Mouse (Mus musculus): Measurements from ENCODE around the gene Add3. TPM values are rescaled to one million over a fixed set of nuclear protein-coding genes. Genes with fewer than 3 reads are reported as not detected.

Gene Add3
- polyA plus RNA-seq, 1 experiment from 2014 or later: 40.7 TPM

DNA sequence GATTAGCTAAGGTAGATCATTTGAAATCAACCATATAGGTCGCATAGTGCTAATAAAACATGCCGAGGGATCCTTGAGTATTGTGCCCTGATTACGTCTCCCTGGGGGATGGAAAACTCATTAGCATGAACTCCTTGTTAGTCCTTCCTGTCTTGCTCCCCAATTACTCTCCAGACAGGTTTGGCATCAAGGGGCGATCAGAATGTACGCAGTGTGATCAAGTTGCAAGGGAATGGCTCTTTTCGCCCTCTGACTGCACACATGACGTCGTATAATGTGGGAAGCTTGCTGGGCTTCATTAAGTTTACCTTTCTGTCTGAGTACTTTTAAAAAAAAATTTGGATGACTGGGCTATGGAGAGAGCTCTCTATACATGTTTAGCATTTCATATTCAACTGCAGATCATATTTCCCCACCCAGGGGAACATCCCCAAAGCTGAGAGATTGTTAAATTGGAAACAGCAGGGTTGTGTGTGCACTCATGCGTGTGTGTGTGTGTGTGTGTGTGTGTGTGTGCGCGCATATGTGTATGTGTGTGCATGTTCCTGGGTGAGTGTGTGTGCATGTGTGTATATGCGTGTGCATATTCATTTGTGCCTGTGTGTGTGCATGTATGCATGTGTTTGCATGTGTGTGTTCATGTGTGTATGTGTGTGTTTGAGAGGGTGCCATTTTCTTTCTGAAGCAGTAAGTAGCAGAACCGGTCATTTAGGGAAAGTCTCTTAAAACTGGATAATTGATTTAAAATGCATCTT, 3.7 kb upstream of the Add3 start:
- WGBS: 69% methylated on average over 13 of the region's 13 CpGs
- 0 out of 2 replicates have a peak, but pooled peaks cover 3% of the 10 kb centered on the region for H3K27me3 ChIP-seq
- H3K4me2 ChIP-seq: no peak overlapping the region
- H3K4me1 ChIP-seq (replicated peaks): peaks cover 13% of the 10 kb centered on the region
- no peak overlapping the region for H3K9ac ChIP-seq
- H3K4me3 ChIP-seq: no peak overlapping the region
- H3K36me3 ChIP-seq: no peaks in the 10 kb centered on the region
- no peak overlapping the region for H3K27ac ChIP-seq (replicated peaks)
- ATAC-seq (ENCODE audit: low FRiP score, low read depth): no peak
- no peaks in the 10 kb centered on the region for H3K9me3 ChIP-seq

DNA sequence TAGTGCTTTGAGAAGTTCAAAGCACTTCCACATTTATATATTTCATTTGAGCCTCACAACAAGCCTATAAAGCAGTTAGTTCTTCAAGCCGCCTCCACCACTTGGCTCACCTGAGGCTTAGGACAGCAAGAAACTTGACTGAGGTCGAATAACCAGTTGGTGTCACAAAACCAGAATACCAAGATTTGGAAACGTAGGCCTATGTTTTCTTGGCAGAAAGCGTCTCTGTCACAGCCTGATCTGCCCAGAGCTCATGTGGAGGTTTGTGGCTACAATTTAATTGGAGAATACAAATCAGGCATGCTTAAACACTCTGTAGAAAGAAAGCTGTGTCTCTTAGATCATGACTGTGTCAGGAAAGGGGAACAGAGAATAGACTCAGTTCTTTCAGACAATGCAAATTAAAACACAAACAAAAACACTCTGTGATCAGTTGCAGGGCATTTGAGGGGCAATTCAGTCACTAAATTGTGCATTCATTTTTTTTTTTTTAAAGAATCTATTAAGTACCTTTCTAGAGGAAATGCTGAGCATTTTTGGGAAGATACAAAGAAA, 3.0 kb upstream of the Add3 start:
- Histone ChIP-seq H3K4me1 (replicated peaks) (peaks cover 20% of the 10 kb centered on the region), H3K27me3 (0 out of 2 replicates have a peak, but pooled peaks cover 3% of the 10 kb centered on the region), H3K36me3 (no peaks in the 10 kb centered on the region), H3K27ac (replicated peaks) (no peak overlapping the region), H3K9me3 (no peaks in the 10 kb centered on the region), H3K4me2 (no peak overlapping the region), H3K9ac (no peak overlapping the region), H3K4me3 (no peak overlapping the region)
- WGBS: 57% methylated on average over 4 of the region's 4 CpGs
- ATAC-seq (ENCODE audit: low FRiP score, low read depth): no peak

DNA sequence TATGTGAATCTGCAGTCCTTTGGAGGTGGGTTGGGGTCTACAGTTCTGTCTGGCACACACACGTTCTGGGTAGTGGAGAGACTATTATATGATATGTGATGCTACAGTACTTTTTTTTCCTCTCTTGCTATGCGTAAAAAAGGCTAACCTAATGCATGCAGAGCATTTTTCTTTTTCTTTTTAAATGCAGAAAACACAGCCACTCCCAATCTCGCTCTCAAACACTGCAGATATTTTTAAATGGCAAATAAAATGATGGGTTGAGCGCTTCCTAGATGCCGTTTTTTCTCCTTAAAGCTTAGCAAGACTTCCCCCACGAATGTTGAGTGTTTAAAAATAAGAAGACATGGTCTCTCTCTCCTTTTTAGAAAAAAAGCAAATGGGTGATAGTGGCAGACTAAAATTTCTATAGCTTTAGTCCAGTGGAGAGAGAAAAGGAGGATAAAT, 584 bp downstream of the Add3 start:
- H3K9ac ChIP-seq: peak overlapping the region; percentile 52
- no peaks in the 10 kb centered on the region for H3K27me3 ChIP-seq
- peak overlapping the region; percentile 90 for H3K4me2 ChIP-seq
- no peaks in the 10 kb centered on the region for H3K9me3 ChIP-seq
- peaks cover 34% of the 10 kb centered on the region for H3K4me1 ChIP-seq (replicated peaks)
- no peaks in the 10 kb centered on the region for H3K36me3 ChIP-seq
- peak overlapping the region; percentile 82 for H3K27ac ChIP-seq (replicated peaks)
- H3K4me3 ChIP-seq: peak overlapping the region; percentile 70
- no peak for ATAC-seq (ENCODE audit: low FRiP score, low read depth)
- 3% methylated on average over 6 of the region's 6 CpGs for WGBS

DNA sequence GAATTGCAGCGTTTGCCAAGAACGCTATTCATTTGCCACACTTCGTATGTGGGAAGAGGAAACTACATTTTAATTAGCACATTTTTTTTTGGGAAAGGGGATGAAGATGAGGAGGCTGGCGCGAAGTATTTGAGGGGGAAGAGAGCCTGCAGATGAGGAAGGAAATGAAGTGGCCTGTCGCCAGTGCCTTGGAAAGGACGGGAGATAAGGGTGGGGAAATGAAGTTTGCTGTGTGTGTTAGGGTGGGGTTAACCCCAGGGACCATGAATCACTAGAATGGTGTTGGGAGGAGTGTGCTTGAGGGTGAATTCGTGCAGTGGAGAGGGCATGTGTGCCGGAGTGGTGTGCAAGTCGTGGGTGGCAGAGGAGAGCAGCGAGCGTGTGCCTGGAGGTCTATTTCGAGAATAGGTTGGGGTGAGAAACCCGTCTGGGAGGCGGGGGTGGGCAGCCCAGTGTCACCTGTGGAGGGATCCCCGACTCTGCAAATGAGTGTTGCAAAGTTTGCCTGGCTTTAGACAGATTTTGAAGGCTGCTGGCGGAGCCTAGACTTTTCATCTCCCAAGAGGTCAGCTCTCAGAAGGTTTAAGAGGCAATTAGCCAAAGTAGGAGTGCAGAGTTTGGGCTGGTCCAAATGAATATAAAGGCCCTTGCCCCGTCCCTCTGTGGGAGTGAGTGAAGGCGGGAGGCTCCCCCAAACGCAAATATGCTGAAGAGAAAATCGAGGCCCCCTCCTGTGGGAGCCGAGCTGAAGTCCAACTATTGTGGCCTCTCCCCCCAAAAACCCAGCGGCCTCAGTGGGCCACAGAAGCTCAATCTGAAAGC, 1.2 kb downstream of the Add3 start:
- peak; percentile 1 for ATAC-seq (ENCODE audit: low FRiP score, low read depth)
- Histone ChIP-seq H3K27me3 (no peaks in the 10 kb centered on the region), H3K9me3 (no peaks in the 10 kb centered on the region), H3K9ac (peak overlapping the region; percentile 52), H3K4me1 (replicated peaks) (peaks cover 30% of the 10 kb centered on the region), H3K4me3 (peak overlapping the region; percentile 70), H3K27ac (replicated peaks) (peak overlapping the region; percentile 82), H3K4me2 (peak overlapping the region; percentile 90), H3K36me3 (no peaks in the 10 kb centered on the region)
- 2% methylated on average over 23 of the region's 23 CpGs for whole genome bisulfite sequencing

DNA sequence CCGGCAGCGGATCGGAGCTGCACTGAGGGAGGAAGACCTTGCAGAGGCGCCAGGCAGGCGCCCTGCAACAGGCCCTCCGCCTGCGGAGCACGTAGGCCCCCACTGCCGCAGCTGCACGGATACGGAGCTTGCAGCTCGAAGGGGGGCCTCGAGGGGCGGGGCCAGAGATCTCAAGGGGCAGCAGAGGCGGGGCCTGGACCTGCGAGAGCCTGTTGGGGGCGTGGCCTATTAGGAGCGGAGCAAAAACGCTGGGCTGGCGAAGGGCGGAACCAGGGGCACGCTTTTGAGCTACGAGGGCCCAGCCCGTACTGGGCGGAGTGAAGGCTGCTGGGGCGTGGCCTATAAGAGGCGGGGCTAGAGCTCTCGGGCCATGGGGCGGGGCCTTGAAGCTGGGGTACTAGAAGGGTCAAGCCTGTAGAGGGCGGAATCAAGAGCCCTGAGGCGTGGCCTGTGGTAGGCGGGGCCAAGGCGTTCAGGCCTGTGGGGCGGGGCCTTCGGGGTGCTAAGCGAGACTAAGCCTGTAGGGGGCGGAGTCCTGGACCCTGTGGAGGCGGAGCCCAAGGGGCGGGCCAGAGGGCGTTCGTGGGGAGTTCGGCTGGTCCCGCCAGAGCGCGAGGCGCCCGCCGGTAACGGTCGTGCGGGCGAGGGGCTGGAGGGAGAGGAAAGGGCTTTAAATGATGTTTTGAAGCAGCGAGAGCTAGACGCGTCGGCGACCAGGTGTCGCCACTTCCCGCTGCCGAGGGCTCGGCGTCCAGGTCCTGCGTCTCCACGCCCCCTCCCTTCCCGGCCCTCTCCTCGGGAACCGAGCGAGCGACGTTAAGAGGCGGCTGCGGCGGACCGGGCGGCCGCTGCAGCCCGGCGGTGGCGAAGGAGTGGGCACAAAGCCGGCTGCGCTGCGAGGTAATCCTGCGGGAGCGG, 2.2 kb downstream of the Add3 start:
- H3K4me1 ChIP-seq (replicated peaks): peaks cover 29% of the 10 kb centered on the region
- H3K27ac ChIP-seq (replicated peaks): peak overlapping the region; percentile 82
- H3K4me2 ChIP-seq: peak overlapping the region; percentile 90
- H3K27me3 ChIP-seq: no peaks in the 10 kb centered on the region
- H3K4me3 ChIP-seq: peak overlapping the region; percentile 70
- no peaks in the 10 kb centered on the region for H3K36me3 ChIP-seq
- WGBS: 0% methylated on average over 84 of the region's 84 CpGs
- H3K9ac ChIP-seq: peak overlapping the region; percentile 72
- H3K9me3 ChIP-seq: no peaks in the 10 kb centered on the region
- ATAC-seq (ENCODE audit: low FRiP score, low read depth): peak; percentile 96

DNA sequence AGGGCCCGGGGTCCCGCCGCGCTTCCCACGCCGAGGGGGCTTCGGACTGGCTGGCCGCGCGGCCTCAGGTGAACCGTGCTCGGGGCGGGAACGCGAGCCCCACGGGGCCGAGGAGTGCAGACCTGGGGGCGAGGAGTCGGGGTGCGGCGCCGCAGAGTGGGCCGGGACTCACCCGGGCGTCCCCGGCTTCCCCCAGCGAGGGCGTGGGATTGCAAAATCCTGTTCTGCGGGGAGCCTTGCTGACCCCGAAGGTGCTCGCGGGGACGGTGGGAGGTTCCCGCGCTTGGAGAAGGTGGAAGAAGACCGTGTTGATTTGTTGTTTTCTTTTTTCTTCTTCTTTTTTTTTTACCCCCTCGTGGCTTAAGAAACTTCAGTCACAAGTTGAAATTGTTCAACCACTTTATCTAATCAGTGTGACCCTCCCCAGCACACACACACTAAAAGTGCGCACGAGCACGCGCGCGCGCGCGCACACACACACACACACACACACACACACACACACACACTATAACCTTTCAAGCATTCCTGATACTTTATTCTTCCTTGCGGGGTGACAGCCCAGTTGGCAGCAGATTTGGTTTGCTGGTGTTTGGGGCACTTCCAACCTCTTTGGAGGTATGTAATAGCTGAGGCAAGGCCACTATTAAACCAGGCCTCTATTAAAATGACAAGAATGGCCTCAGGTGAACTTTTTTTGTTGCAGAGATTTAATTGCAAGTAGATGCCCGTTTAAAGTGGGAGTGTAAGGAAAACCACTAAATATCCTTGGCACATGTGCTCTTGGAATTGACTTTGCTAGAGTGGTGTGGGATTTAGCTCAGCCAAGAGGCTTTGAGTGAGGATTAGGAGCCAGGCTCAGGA, 3.1 kb downstream of the Add3 start:
- H3K9ac ChIP-seq: peak overlapping the region; percentile 72
- H3K9me3 ChIP-seq: no peaks in the 10 kb centered on the region
- 1% methylated on average over 48 of the region's 48 CpGs for WGBS
- no peaks in the 10 kb centered on the region for H3K36me3 ChIP-seq
- no peaks in the 10 kb centered on the region for H3K27me3 ChIP-seq
- H3K4me1 ChIP-seq (replicated peaks): peaks cover 29% of the 10 kb centered on the region
- peak overlapping the region; percentile 90 for H3K4me2 ChIP-seq
- peak overlapping the region; percentile 70 for H3K4me3 ChIP-seq
- ATAC-seq (ENCODE audit: low FRiP score, low read depth): peak; percentile 10; the same call in 1 of the 2 replicates
- peak overlapping the region; percentile 59 for H3K27ac ChIP-seq (replicated peaks)

DNA sequence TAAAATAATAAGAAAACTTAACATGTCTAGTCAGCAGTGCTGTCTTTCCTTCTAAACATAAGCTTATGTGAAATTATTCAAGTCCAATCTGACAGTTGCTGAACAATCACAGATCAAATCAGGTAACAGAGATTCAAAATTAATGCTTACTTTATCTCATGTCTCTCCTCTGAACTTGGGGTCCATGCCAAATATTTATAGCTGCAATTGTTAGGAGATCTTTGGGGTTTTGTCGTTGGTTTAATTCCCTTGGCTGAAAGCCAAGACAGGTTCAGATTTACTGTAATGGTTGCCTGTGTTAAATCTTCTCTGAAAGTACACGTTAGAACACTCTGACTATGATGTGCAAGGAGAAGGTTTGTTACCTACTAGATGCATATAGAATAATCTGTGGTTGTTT, 4.8 kb downstream of the Add3 start:
- Histone ChIP-seq H3K27ac (replicated peaks) (no peak overlapping the region), H3K4me1 (replicated peaks) (peaks cover 27% of the 10 kb centered on the region), H3K4me3 (no peak overlapping the region), H3K9ac (no peak overlapping the region), H3K27me3 (no peaks in the 10 kb centered on the region), H3K36me3 (no peaks in the 10 kb centered on the region), H3K9me3 (no peaks in the 10 kb centered on the region), H3K4me2 (no peak overlapping the region)
- no peak for ATAC-seq (ENCODE audit: low FRiP score, low read depth)
- WGBS: 38% methylated on average over 2 of the region's 2 CpGs

DNA sequence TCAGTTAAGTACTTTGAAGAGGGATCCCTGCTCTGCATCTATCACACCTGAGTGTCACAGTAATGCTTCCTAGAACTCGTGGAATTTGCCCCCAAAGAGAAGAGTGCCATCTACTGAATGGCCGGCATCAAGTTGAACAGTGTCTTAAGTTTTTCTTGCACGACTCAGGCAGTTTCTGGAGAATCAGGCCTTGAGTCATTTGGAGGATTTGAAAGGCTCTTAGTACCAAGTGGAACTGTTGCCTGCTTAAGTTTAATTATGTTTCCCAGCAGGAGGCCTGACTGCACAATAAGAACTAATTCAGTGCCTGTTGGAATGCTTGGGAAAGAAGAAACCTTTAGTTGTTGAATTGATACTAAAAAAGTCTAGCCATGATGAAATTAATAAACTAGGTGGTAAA, 9.1 kb downstream of the Add3 start:
- Histone ChIP-seq H3K4me3 (no peak overlapping the region), H3K4me2 (no peak overlapping the region), H3K4me1 (replicated peaks) (peaks cover 3% of the 10 kb centered on the region), H3K27ac (replicated peaks) (no peak overlapping the region), H3K9me3 (no peaks in the 10 kb centered on the region), H3K9ac (no peak overlapping the region), H3K27me3 (no peaks in the 10 kb centered on the region), H3K36me3 (no peaks in the 10 kb centered on the region)
- 20% methylated on average over 3 of the region's 3 CpGs for WGBS
- ATAC-seq (ENCODE audit: low FRiP score, low read depth): no peak

DNA sequence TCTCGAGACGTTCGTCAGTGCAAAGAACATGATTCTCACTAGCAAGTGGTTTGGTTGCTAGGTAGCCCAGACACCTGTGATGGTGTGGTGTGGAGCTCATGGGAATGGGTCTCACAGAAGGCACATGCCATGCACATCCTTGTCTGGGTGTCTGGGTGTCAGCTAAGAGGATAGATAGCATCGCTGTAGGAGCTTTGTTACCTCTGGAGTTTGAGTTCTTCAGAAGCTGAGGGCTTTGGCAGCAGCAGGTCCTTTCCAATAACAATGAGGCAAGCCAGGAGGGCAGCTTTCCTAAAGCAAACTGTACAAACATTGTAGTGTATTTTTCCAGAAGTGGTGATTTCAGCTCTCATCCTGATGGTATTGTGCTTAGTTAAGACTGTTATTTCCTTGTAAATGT, 12.2 kb downstream of the Add3 start:
- ATAC-seq (ENCODE audit: low FRiP score, low read depth): no peak
- 86% methylated on average over 4 of the region's 4 CpGs for WGBS

DNA sequence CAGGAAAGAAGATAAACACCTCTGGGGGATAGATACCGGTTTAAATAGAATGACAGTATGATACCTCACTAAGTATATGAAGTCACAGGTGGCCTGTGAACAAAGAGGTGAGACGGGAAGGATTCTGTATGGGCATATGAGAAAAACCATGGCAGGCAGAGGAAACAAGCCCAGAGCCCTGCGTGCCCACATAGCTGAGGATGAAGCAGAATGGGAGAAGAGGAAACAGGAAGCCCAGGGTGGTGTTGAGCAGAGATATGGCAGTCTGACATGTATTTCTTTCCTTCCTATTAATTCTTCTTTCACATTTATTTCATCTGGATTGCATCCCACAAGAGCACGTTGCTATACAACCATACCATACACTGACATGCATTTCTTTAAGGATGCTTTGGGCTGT, 12.9 kb downstream of the Add3 start:
- no peak overlapping the region for H3K4me3 ChIP-seq
- H3K27ac ChIP-seq (replicated peaks): no peak overlapping the region
- no peak overlapping the region for H3K9ac ChIP-seq
- H3K27me3 ChIP-seq: no peaks in the 10 kb centered on the region
- no peak for ATAC-seq (ENCODE audit: low FRiP score, low read depth)
- no peaks in the 10 kb centered on the region for H3K9me3 ChIP-seq
- 77% methylated on average over 4 of the region's 4 CpGs for WGBS
- H3K4me1 ChIP-seq (replicated peaks): no peaks in the 10 kb centered on the region
- H3K4me2 ChIP-seq: no peak overlapping the region
- H3K36me3 ChIP-seq: no peaks in the 10 kb centered on the region

More for the DNA sequence above, 12.2 kb downstream of the Add3 start:
- H3K27me3 ChIP-seq: no peaks in the 10 kb centered on the region
- no peaks in the 10 kb centered on the region for H3K4me1 ChIP-seq (replicated peaks)
- H3K9ac ChIP-seq: no peak overlapping the region
- H3K4me3 ChIP-seq: no peak overlapping the region
- no peaks in the 10 kb centered on the region for H3K9me3 ChIP-seq
- H3K36me3 ChIP-seq: no peaks in the 10 kb centered on the region
- no peak overlapping the region for H3K27ac ChIP-seq (replicated peaks)
- no peak overlapping the region for H3K4me2 ChIP-seq

DNA sequence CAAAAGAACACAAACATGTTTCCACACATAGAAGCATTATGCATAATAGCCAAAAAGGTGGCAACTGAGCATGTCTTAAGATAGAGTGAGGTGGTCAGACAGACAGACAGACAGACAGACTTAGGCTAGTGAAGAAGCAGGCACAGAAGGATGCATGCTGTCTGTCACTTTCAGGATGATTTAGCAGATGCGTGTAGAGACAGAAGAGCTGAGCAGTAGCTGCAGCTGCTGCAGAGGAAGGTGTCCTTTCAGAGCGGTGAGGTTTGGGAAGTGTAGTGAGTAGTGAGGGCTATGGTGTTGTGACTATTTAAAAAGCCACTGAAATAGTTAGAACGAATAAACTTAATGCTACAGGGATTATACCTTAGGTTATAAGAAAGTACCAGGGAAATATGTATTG, 13.9 kb downstream of the Add3 start:
- H3K4me3 ChIP-seq: no peak overlapping the region
- H3K4me1 ChIP-seq (replicated peaks): no peaks in the 10 kb centered on the region
- WGBS: 85% methylated on average over 3 of the region's 3 CpGs
- no peaks in the 10 kb centered on the region for H3K9me3 ChIP-seq
- H3K9ac ChIP-seq: no peak overlapping the region
- ATAC-seq (ENCODE audit: low FRiP score, low read depth): no peak
- no peak overlapping the region for H3K4me2 ChIP-seq
- no peak overlapping the region for H3K27ac ChIP-seq (replicated peaks)
- H3K27me3 ChIP-seq: no peaks in the 10 kb centered on the region
- no peaks in the 10 kb centered on the region for H3K36me3 ChIP-seq

Measured in hindbrain, embryonic 15.5 days (tissue).